Mouse (Mus musculus) neural tube, embryonic 13.5 days (tissue): ENCODE measurements around the gene Vti1a. TPM values are rescaled to one million over a fixed set of nuclear protein-coding genes. Genes with fewer than 3 reads are reported as not detected.
A peak's percentile ranks its signal among the peaks of the same experiment; 100 is the strongest.

Source experiments
- ATAC-seq: fragments of 200-750 bp; cut with Nextera tagmentation; 2 replicates; pipeline ENCODE4 v1.8.0; 2017; ENCODE audit warnings: low read depth, mild to moderate bottlenecking, moderate TSS enrichment, moderate library complexity
- H3K27ac ChIP-seq: fragments of 300-500 bp; sonication (generic); replicated peaks from 2 replicates; pipeline ENCODE4 v1.5.1; 2015; ENCODE audit warnings: moderate library complexity, mild to moderate bottlenecking, inconsistent platforms
- H3K27me3 ChIP-seq: fragments of 300-500 bp; sonication (generic); 2 replicates; pipeline ENCODE4 v1.6.1; 2015; ENCODE audit warnings: mild to moderate bottlenecking, inconsistent platforms
- H3K36me3 ChIP-seq: fragments of 300-500 bp; sonication (generic); 2 replicates; pipeline ENCODE4 v1.6.1; 2015; ENCODE audit warnings: mild to moderate bottlenecking, inconsistent platforms
- H3K4me1 ChIP-seq: fragments of 300-500 bp; sonication (generic); replicated peaks from 2 replicates; pipeline ENCODE4 v1.6.1; 2015; ENCODE audit warnings: inconsistent platforms
- H3K4me2 ChIP-seq: fragments of 300-500 bp; sonication (generic); 2 replicates; pipeline ENCODE4 v1.6.1; 2015; ENCODE audit warnings: inconsistent platforms, mild to moderate bottlenecking, moderate library complexity
- H3K4me3 ChIP-seq: fragments of 300-500 bp; sonication (generic); 2 replicates; pipeline ENCODE4 v1.5.1; 2015; ENCODE audit warnings: mild to moderate bottlenecking, inconsistent platforms
- H3K9ac ChIP-seq: fragments of 300-500 bp; sonication (generic); 2 replicates; pipeline ENCODE4 v1.6.1; 2015; ENCODE audit warnings: moderate library complexity, mild to moderate bottlenecking, inconsistent platforms
- H3K9me3 ChIP-seq: fragments of 300-500 bp; sonication (generic); 2 replicates; pipeline ENCODE4 v1.6.1; 2016; ENCODE audit warnings: inconsistent platforms
- WGBS: fragments of 180-500 bp; shearing (Covaris S2); methylation state at CpG from one replicate; pipeline ENCODE4 v1.1.7; 2015; 5-methylcytosine and 5-hydroxymethylcytosine counted together
- polyA plus RNA-seq: library from polyadenylated mRNA; unstranded; fragments of >200 nt; fragmentation: Nextera tagmentation; extraction: Ambion mirVana; gene quantifications from 2 replicates; pipeline ENCODE4 v1.2.1, GENCODE M21; 2015

Gene Vti1a
- polyA plus RNA-seq, 1 experiment from 2014 or later, result 28.8 TPM

- peaks cover 19% of the 10 kb centered on the region for H3K4me1 ChIP-seq
- 1% methylated on average over 21 of the region's 21 CpGs for WGBS
- peak overlapping the region; percentile 48 for H3K4me2 ChIP-seq
- no peaks in the 10 kb centered on the region for H3K36me3 ChIP-seq
- peak overlapping the region; percentile 13; the same call in 1 of the 2 replicates for H3K4me3 ChIP-seq
- H3K27me3 ChIP-seq, result peaks cover 45% of the 10 kb centered on the region
- H3K9ac ChIP-seq, result peak overlapping the region; percentile 52; the same call in 1 of the 2 replicates
- peak; percentile 96 for ATAC-seq
- H3K27ac ChIP-seq, result 0 out of 2 replicates have a peak overlapping the region, but pooled peaks have one; percentile 49
- H3K9me3 ChIP-seq, result no peaks in the 10 kb centered on the region
Observed at GRCm38 (mm10) chr19:55556168-55556999, 240.3 kb downstream of the Vti1a start.

GRCm38 (mm10) chr19:55559331-55559730 lies 243.2 kb downstream of the Vti1a start:
- peaks cover 25% of the 10 kb centered on the region for H3K27me3 ChIP-seq
- H3K9ac ChIP-seq, result no peak overlapping the region
- H3K9me3 ChIP-seq, result no peaks in the 10 kb centered on the region
- no peak overlapping the region for H3K4me3 ChIP-seq
- no peak for ATAC-seq
- H3K4me2 ChIP-seq, result no peak overlapping the region
- peaks cover 29% of the 10 kb centered on the region for H3K4me1 ChIP-seq
- no peak overlapping the region for H3K27ac ChIP-seq
- WGBS, result 81% methylated on average over 12 of the region's 12 CpGs
- H3K36me3 ChIP-seq, result no peaks in the 10 kb centered on the region

- Histone ChIP-seq H3K4me1 (peaks cover 29% of the 10 kb centered on the region), H3K27ac (no peak overlapping the region), H3K9ac (no peak overlapping the region), H3K36me3 (no peaks in the 10 kb centered on the region), H3K4me2 (no peak overlapping the region), H3K27me3 (peaks cover 22% of the 10 kb centered on the region), H3K9me3 (no peaks in the 10 kb centered on the region), H3K4me3 (no peak overlapping the region)
- 79% methylated on average over 11 of the region's 11 CpGs for whole genome bisulfite sequencing
- no peak for ATAC-seq
Observed at GRCm38 (mm10) chr19:55560088-55560682, 244.1 kb downstream of the Vti1a start.

- no peak overlapping the region for H3K4me2 ChIP-seq
- peaks cover 16% of the 10 kb centered on the region for H3K4me1 ChIP-seq
- ATAC-seq, result no peak
- H3K4me3 ChIP-seq, result no peak overlapping the region
- no peaks in the 10 kb centered on the region for H3K9me3 ChIP-seq
- no peaks in the 10 kb centered on the region for H3K36me3 ChIP-seq
- H3K27ac ChIP-seq, result no peak overlapping the region
- peaks cover 17% of the 10 kb centered on the region for H3K27me3 ChIP-seq
- WGBS, result 91% methylated on average over 10 of the region's 10 CpGs
- no peak overlapping the region for H3K9ac ChIP-seq
Observed at GRCm38 (mm10) chr19:55561469-55561868, 245.4 kb downstream of the Vti1a start.

DNA sequence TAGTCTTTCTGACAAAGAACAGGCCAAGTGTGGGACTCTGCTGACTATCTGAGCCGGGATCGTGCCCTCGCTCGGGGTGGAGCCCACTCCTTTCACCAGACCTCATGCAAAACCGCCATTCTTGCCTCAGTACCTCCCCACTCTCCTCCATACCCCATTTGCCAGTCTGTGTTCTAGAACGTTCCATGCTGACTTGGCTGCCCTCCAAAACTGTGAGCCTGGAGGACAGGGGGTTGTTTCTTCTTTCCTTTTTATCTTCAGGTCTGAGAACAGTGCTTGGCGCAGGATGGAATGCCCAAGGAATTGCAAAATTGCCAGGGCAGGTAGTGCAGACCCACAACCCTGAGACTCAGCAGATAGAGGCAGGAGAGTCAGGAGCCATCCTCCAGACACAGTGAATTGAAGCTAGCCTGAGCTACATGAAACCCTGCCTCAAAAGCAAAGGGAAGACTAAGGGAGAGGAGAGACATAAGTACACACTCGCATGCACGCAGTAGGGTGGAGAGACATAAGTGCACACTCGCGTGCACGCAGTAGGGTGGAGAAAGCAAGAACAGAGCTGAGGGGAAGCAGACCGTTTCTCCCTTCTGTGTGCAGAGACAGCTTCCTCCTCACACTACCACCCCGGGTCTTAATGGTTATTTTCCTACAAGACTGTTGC lies 246.5 kb downstream of the Vti1a start:
- WGBS, result 82% methylated on average over 14 of the region's 14 CpGs
- peaks cover 17% of the 10 kb centered on the region for H3K27me3 ChIP-seq
- H3K4me3 ChIP-seq, result no peak overlapping the region
- H3K27ac ChIP-seq, result no peak overlapping the region
- H3K36me3 ChIP-seq, result no peaks in the 10 kb centered on the region
- no peaks in the 10 kb centered on the region for H3K9me3 ChIP-seq
- peaks cover 10% of the 10 kb centered on the region for H3K4me1 ChIP-seq
- no peak overlapping the region for H3K4me2 ChIP-seq
- H3K9ac ChIP-seq, result no peak overlapping the region
- ATAC-seq, result no peak

DNA sequence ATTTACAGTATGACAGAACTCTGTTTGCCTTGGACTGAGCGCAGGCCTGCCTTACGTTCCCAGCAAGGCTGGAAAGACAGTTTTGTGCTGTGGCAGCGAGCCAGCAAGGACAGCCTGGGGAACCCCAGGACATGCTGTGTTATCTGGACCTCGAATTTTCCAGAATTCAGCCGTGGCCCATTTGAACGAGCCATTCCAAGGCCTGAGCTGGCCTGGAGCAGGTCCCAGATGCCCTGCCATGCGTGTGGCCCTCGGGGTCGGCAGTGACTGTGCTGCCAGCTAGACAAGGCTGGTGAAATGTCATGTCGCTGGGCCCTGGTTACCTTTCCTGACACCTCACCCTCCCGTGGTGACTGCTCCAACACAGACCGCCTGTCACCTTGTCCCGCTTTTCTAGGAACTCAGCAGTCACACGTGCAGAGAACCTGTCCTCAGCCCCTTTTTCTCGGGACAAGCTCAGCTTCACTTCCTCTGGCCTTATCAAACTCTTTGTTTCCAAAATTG lies 247.1 kb downstream of the Vti1a start:
- no peak overlapping the region for H3K4me3 ChIP-seq
- H3K27me3 ChIP-seq, result peaks cover 17% of the 10 kb centered on the region
- WGBS, result 74% methylated on average over 15 of the region's 15 CpGs
- H3K9me3 ChIP-seq, result no peaks in the 10 kb centered on the region
- H3K4me1 ChIP-seq, result peaks cover 10% of the 10 kb centered on the region
- no peak overlapping the region for H3K27ac ChIP-seq
- H3K36me3 ChIP-seq, result no peaks in the 10 kb centered on the region
- no peak overlapping the region for H3K4me2 ChIP-seq
- H3K9ac ChIP-seq, result no peak overlapping the region
- ATAC-seq, result no peak

GRCm38 (mm10) chr19:55564104-55564938 lies 248.2 kb downstream of the Vti1a start:
- 76% methylated on average over 13 of the region's 13 CpGs for WGBS
- Histone ChIP-seq H3K27ac (no peak overlapping the region), H3K9ac (no peak overlapping the region), H3K4me3 (no peak overlapping the region), H3K4me2 (no peak overlapping the region), H3K9me3 (no peaks in the 10 kb centered on the region), H3K36me3 (no peaks in the 10 kb centered on the region), H3K4me1 (peaks cover 10% of the 10 kb centered on the region), H3K27me3 (peaks cover 16% of the 10 kb centered on the region)
- ATAC-seq, result no peak

DNA sequence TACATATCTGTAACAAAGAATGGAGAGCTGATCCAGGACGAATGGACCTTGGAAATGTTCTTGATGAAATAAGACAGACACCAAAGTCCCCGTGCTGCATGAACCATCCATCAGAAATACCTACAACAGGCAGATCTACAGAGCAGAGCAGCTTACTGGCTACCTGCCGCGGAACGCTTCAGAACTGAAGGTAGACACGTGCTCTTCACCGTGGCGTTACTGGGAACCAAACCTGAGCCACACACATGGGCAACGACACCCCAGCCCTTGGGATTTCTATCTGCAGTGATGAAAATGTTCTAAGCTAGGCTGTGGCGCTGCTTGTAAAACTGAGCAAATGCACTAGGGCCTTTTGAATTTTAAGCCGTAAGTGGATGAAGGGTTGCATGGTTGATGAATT lies 249.0 kb downstream of the Vti1a start:
- WGBS, result 91% methylated on average over 11 of the region's 11 CpGs
- Histone ChIP-seq H3K27me3 (peaks cover 11% of the 10 kb centered on the region; the same call in 1 of the 2 replicates), H3K9ac (no peak overlapping the region), H3K27ac (no peak overlapping the region), H3K9me3 (no peaks in the 10 kb centered on the region), H3K36me3 (no peaks in the 10 kb centered on the region), H3K4me3 (no peak overlapping the region), H3K4me1 (peaks cover 10% of the 10 kb centered on the region), H3K4me2 (no peak overlapping the region)
- ATAC-seq, result no peak

GRCm38 (mm10) chr19:55565523-55566369 lies 249.7 kb downstream of the Vti1a start:
- no peak for ATAC-seq
- H3K4me1 ChIP-seq, result peaks cover 10% of the 10 kb centered on the region
- H3K4me3 ChIP-seq, result no peak overlapping the region
- 68% methylated on average over 6 of the region's 6 CpGs for WGBS
- no peaks in the 10 kb centered on the region for H3K36me3 ChIP-seq
- H3K9me3 ChIP-seq, result no peaks in the 10 kb centered on the region
- no peak overlapping the region for H3K9ac ChIP-seq
- H3K27me3 ChIP-seq, result peaks cover 11% of the 10 kb centered on the region; the same call in 1 of the 2 replicates
- H3K27ac ChIP-seq, result no peak overlapping the region
- H3K4me2 ChIP-seq, result no peak overlapping the region

GRCm38 (mm10) chr19:55569114-55569513 lies 253.0 kb downstream of the Vti1a start:
- 78% methylated on average over 7 of the region's 7 CpGs for WGBS

GRCm38 (mm10) chr19:55569894-55570293 lies 253.8 kb downstream of the Vti1a start:
- Histone ChIP-seq H3K4me3 (no peak overlapping the region), H3K9ac (no peak overlapping the region), H3K4me2 (no peak overlapping the region), H3K27me3 (peaks cover 3% of the 10 kb centered on the region; the same call in 1 of the 2 replicates), H3K27ac (no peak overlapping the region), H3K4me1 (no peaks in the 10 kb centered on the region), H3K36me3 (no peaks in the 10 kb centered on the region), H3K9me3 (no peaks in the 10 kb centered on the region)
- ATAC-seq, result no peak
- 87% methylated on average over 12 of the region's 12 CpGs for WGBS

More at GRCm38 (mm10) chr19:55569114-55569513, 253.0 kb downstream of the Vti1a start:
- peaks cover under 1% of the 10 kb centered on the region; the same call in 1 of the 2 replicates for H3K4me1 ChIP-seq
- H3K27me3 ChIP-seq, result peaks cover 3% of the 10 kb centered on the region; the same call in 1 of the 2 replicates
- no peaks in the 10 kb centered on the region for H3K9me3 ChIP-seq
- no peak overlapping the region for H3K4me3 ChIP-seq
- H3K36me3 ChIP-seq, result no peaks in the 10 kb centered on the region
- no peak overlapping the region for H3K27ac ChIP-seq
- H3K4me2 ChIP-seq, result no peak overlapping the region
- no peak overlapping the region for H3K9ac ChIP-seq
- ATAC-seq, result no peak
